20 mouse cellular contexts compared by ENCODE assay signal in genomic region chr4:59047222-59047621, GRCm38 (mm10). TPM values are rescaled to one million over a fixed set of nuclear protein-coding genes. Genes with fewer than 3 reads are reported as not detected.
DNase-seq lines count a peak whose midpoint lies in the region; ATAC-seq and TF ChIP-seq lines count a peak whose summit lies in the region.
"Had no signal": no experiment of that assay in that cellular context is flagged by ENCODE, and none has a peak within 500 bp of the region (broad histone marks: within the 10 kb centered on the region; RNA-seq: fewer than 3 reads in every experiment).

No protein-coding gene starts in this region.

- H3K36me3 ChIP-seq in ES-Bruce4 (ENCODE audit: control insufficient read depth, insufficient read depth, low read length, poor library complexity, severe bottlenecking) = no peaks in the 10 kb centered on the region
- H3K36me3 ChIP-seq in ES-E14 (ENCODE audit: control insufficient read depth, insufficient read depth, low read length, poor library complexity, severe bottlenecking) = no peaks in the 10 kb centered on the region
- peaks cover 4% of the 10 kb centered on the region for H3K36me3 ChIP-seq in hindbrain, embryonic 16.5 days (ENCODE audit: control insufficient read depth, insufficient read depth, low read length)

- no peak for TF ChIP-seq CTCF in ES-Bruce4 (IDR thresholded peaks at IDR 0.05; ENCODE audit: low read depth, low read length)

- no peak for DNase-seq in ES-E14 (ENCODE audit: low read depth, low spot score)
- peak; percentile 53 for DNase-seq in ZHBTc4 (ENCODE audit: low read depth, low spot score)
- no peak for DNase-seq in right cerebral cortex, postnatal 36 days (ENCODE audit: low spot score in 2 of 2)
- no peak for DNase-seq in adrenal gland, postnatal 25 days
- DNase-seq: adrenal gland, adult 2 months; adrenal gland, postnatal 10 days; adrenal gland, postnatal 36 days; cerebellum, adult 11-12 months; cerebellum, adult 2 months; cerebellum, adult 9-10 months; cerebellum, postnatal 25 days; forebrain, postnatal 0 days had no signal

- in situ Hi-C loops in ES-E14 (cut with MboI; ENCODE audit: low sequenced_read_pairs in 2 of 2, unreplicated experiment in 2 of 2) = no loop called here

- H3K4me1 ChIP-seq in ES-Bruce4 (ENCODE audit: control insufficient read depth, insufficient read depth, low read length) (peaks cover 1% of the 10 kb centered on the region), ES-E14 (ENCODE audit: control insufficient read depth in 2 of 2, insufficient read depth in 2 of 2, low read length in 2 of 2, poor library complexity in 1 of 2) (peaks cover 0 to 3% of the 10 kb centered on the region in 2 experiments; a peak in 1 of 4 replicates)
- H3K4me1 ChIP-seq in hindbrain, embryonic 16.5 days (ENCODE audit: control insufficient read depth, insufficient read depth, low read depth, low read length) = no peaks in the 10 kb centered on the region
- H3K4me1 ChIP-seq: embryonic facial prominence, embryonic 10.5 days; embryonic facial prominence, embryonic 12.5 days; forebrain, embryonic 13.5 days; forebrain, embryonic 15.5 days had no signal

- H3K27ac ChIP-seq in ES-Bruce4 (ENCODE audit: insufficient read depth, low read length) (peak overlapping the region; percentile 17; the same call in 1 of the 2 replicates), ES-E14 (ENCODE audit: insufficient read depth, low read depth, low read length, poor library complexity, severe bottlenecking) (peak overlapping the region; percentile 19; the same call in 1 of the 2 replicates)
- H3K27ac ChIP-seq in hindbrain, embryonic 16.5 days (ENCODE audit: low read depth, low read length) = no peak overlapping the region
- H3K27ac ChIP-seq: embryonic facial prominence, embryonic 10.5 days; embryonic facial prominence, embryonic 12.5 days; forebrain, embryonic 13.5 days; forebrain, embryonic 15.5 days had no signal

- no peak overlapping the region for H3K4me2 ChIP-seq in hindbrain, embryonic 16.5 days (ENCODE audit: low read length)
- H3K4me2 ChIP-seq: embryonic facial prominence, embryonic 12.5 days; forebrain, embryonic 13.5 days; forebrain, embryonic 15.5 days had no signal

- H3K9me3 ChIP-seq in ES-Bruce4 (replicated peaks; ENCODE audit: control insufficient read depth, insufficient read depth, low read length, poor library complexity, severe bottlenecking) (no peaks in the 10 kb centered on the region), ES-E14 (ENCODE audit: control insufficient read depth, insufficient read depth, low read depth, low read length) (no peaks in the 10 kb centered on the region)
- no peaks in the 10 kb centered on the region for H3K9me3 ChIP-seq in hindbrain, embryonic 16.5 days (ENCODE audit: control insufficient read depth, low read length)
- H3K9me3 ChIP-seq: embryonic facial prominence, embryonic 10.5 days; embryonic facial prominence, embryonic 12.5 days; forebrain, embryonic 13.5 days; forebrain, embryonic 15.5 days had no signal

- H3K9ac ChIP-seq in ES-Bruce4 (ENCODE audit: low read depth, poor library complexity, severe bottlenecking) = no peak overlapping the region
- H3K9ac ChIP-seq in ES-E14 (ENCODE audit: insufficient read depth, low read depth, low read length, poor library complexity, severe bottlenecking) = no peak overlapping the region
- no peak overlapping the region for H3K9ac ChIP-seq in hindbrain, embryonic 16.5 days (ENCODE audit: low read depth, low read length)
- H3K9ac ChIP-seq: embryonic facial prominence, embryonic 12.5 days; forebrain, embryonic 13.5 days; forebrain, embryonic 15.5 days; forebrain, postnatal 0 days had no signal

- TF ChIP-seq POLR2A in ES-Bruce4 (IDR thresholded peaks at IDR 0.05; ENCODE audit: insufficient read depth, low read length) = no peak

- ATAC-seq in hindbrain, embryonic 16.5 days = no peak
- ATAC-seq: forebrain, embryonic 13.5 days; forebrain, embryonic 15.5 days had no signal

- WGBS in hindbrain, embryonic 16.5 days = 19% methylated on average over 3 of the region's 3 CpGs

- TF ChIP-seq EP300 in ES-Bruce4 (IDR thresholded peaks at IDR 0.05; ENCODE audit: insufficient read depth, low read depth, low read length) = no peak

- no peaks in the 10 kb centered on the region for H3K27me3 ChIP-seq in ES-Bruce4 (ENCODE audit: control insufficient read depth, insufficient read depth, low read length, poor library complexity, severe bottlenecking)
- H3K27me3 ChIP-seq in hindbrain, embryonic 16.5 days (replicated peaks; ENCODE audit: control insufficient read depth, insufficient read depth, low read length) = no peaks in the 10 kb centered on the region
- H3K27me3 ChIP-seq: embryonic facial prominence, embryonic 12.5 days; forebrain, embryonic 13.5 days; forebrain, embryonic 15.5 days had no signal

- H3K4me3 ChIP-seq in ES-Bruce4 (ENCODE audit: low read depth, low read length) (no peak overlapping the region), ES-E14 (ENCODE audit: insufficient read depth in 1 of 2, low read depth in 1 of 2, low read length in 2 of 2, poor library complexity in 1 of 2, severe bottlenecking in 1 of 2) (no peak overlapping the region)
- no peak overlapping the region for H3K4me3 ChIP-seq in hindbrain, embryonic 16.5 days (ENCODE audit: low read length)
- H3K4me3 ChIP-seq: embryonic facial prominence, embryonic 10.5 days; embryonic facial prominence, embryonic 12.5 days; forebrain, embryonic 13.5 days; forebrain, embryonic 15.5 days had no signal

TF ChIP-seq in ES-E14, 5 proteins besides CTCF, POLR2A, EP300 and RAD21:
- no peak for TF ChIP-seq MAFK (IDR thresholded peaks at IDR 0.05; ENCODE audit: insufficient read depth, low read depth, low read length)
- TF ChIP-seq ZC3H11A (IDR thresholded peaks at IDR 0.05; ENCODE audit: borderline replicate concordance, low read depth, low read length) = no peak
- TF ChIP-seq CHD2 (IDR thresholded peaks at IDR 0.05; ENCODE audit: low read depth, low read length) = no peak
- TF ChIP-seq HCFC1 (IDR thresholded peaks at IDR 0.05; ENCODE audit: borderline replicate concordance, insufficient read depth, low read length) = no peak
- TF ChIP-seq ZNF384 (IDR thresholded peaks at IDR 0.05; ENCODE audit: low read depth, low read length) = no peak

RNA-seq across cellular contexts. Expression of gene Gng10, which starts 12.3 kb away (rescaled TPM):
- 18.3 and 18.4 TPM in 2 replicates for polyA plus RNA-seq in ES-Bruce4 (2011; ENCODE audit: insufficient read depth, insufficient read length, low read depth, missing spikeins)
- total RNA-seq in ES-E14 (2012; rRNA removed) = 12.6 and 25.3 TPM in 2 replicates
- total RNA-seq in adrenal gland, postnatal 25 days (2021) = 25.4 and 26.8 TPM in 2 replicates
- polyA plus RNA-seq in hindbrain, embryonic 16.5 days (2015; fragmentation: Nextera tagmentation; extraction: Ambion mirVana) = 178 and 197 TPM in 2 replicates

RNA-seq across cellular contexts. Expression of gene Gm20503, which starts 44.2 kb away (rescaled TPM):
- polyA plus RNA-seq in ES-Bruce4 (2011; ENCODE audit: insufficient read depth, insufficient read length, low read depth, missing spikeins) = not detected in 2 replicates
- not detected in 2 replicates for total RNA-seq in ES-E14 (2012; rRNA removed)
- total RNA-seq in adrenal gland, postnatal 25 days (2021) = 3.6 and 4.5 TPM in 2 replicates
- 7.2 and 8.4 TPM in 2 replicates for polyA plus RNA-seq in hindbrain, embryonic 16.5 days (2015; fragmentation: Nextera tagmentation; extraction: Ambion mirVana)
- total RNA-seq: forebrain, postnatal 0 days; MEL had no signal
- polyA plus RNA-seq: adrenal gland, adult 2 months; C2C12; cerebellum, adult 2 months had no signal

RNA-seq across cellular contexts. Expression of gene Dnajc25, which starts 52.4 kb away (rescaled TPM):
- polyA plus RNA-seq in ES-Bruce4 (2011; ENCODE audit: insufficient read depth, insufficient read length, low read depth, missing spikeins) = 6.1 TPM in 2 replicates
- 7.8 and 12.0 TPM in 2 replicates for total RNA-seq in ES-E14 (2012; rRNA removed)
- 15.6 and 16.1 TPM in 2 replicates for total RNA-seq in adrenal gland, postnatal 25 days (2021)
- 5.7 and 5.8 TPM in 2 replicates for polyA plus RNA-seq in hindbrain, embryonic 16.5 days (2015; fragmentation: Nextera tagmentation; extraction: Ambion mirVana)
